Mouse (Mus musculus) yolk sac, embryonic 10.5 days (tissue): Measurements from ENCODE around the gene Gm21974.
"Not testable (repeated sequence)": the region's sequence is repeated elsewhere in the genome, so short reads cannot be mapped to it uniquely, and the experiment has no call there.

ENCODE experiments used
- DNase-seq: peaks from one replicate; pipeline ENCODE4 v3.0.0-alpha.2; 2017; ENCODE audit warnings: low spot score

Gm21974 gene

DNA sequence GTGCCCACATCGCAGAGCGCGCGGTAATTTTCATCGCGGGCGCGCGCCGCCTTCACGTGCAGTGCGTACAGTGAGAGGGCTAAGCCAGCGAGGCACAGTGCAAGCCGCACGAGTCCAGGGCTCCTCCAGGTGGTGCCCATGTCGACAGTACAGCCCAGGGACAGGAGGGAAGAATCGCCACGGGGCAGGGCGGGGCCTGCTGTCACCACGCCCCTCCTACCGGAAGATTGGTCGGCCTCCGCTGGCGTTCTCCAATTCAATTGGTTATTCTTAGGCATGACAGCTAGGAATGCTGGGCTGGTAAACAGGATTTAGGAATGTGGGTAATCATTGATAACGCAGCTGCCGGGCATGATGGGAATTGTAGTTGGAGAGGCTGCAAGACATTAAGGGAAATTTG is at the start of gene Gm21974, which contains the start of gene Vkorc1:
TSS of gene Gm21974 (minus strand) at position 13 of the 400 bp plus-strand sequence.
TSS of gene Vkorc1 (minus strand) at position 176 of the 400 bp plus-strand sequence.
- DNase-seq: peak; percentile 97

DNA sequence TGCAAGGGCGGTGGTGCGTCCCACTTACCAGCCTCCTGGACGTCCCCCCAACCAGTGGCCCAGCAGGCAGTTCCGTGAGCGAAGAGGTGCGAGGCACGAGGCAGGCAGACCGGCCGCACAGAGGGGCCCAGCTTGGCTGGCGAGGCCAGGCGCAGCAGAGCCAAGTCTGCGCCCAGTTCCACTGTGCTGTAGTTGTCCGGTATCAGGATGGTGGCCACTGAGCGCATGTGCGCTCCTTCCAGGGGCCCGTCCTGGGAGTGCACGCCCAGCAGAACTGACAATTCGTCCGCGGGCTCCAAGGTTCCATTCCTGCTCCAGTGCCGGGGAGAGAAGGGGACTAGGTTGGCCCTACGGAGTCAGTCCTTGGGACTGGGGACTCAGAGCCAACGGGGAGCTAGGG is 49.4 kb upstream of the Gm21974 start:
- no peak for DNase-seq

DNA sequence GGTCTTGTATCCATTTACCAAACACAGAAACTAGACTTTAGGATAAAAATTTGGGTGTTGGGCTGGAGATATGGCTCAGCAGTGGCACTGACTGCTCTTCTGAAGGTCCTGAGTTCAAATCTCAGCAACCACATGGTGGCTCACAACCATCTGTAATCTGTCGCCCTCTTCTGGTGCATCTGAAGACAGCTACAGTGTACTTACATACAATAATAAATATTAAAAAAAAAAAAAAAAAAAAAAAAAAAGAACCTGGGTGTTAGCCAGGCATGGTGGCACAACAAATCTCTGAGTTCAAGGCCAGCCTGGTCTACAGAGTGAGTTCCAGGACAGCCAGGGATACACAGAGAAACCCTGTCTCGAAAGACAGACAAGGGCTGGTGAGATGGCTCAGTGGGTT is 46.8 kb upstream of the Gm21974 start:
- DNase-seq: not testable (repeated sequence)

DNA sequence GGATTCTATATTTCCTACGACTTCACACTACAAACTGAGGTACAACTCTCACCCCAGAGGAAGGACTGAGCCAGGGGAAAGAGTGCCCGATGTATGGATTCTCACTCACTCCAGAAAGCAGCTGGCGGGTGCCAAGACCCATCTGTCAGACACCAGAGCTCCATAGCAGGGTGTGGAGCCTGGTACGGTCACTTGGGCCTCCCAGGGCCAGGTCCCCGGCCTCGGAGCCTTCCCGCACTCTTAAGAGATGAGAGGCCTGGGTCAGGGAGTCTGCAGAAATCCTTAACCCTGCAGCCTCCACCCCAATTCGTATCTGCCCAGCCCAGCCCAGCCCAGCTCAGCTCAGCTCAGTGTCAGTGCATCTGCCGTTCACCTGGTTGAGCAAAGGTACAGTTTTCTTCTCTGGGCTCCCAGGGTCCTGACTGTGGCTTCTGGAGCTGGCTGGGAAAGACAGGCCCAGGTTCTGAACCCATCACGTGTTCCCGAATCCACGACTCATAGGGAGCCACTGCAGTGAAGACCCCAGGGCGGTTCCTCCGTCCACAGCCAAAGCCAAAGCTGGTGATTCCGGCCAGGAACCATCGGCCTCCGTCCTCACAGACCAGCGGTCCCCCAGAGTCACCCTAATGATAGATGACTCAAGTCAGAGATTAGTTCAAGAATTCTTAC is 41.1 kb upstream of the Gm21974 start:
- no peak for DNase-seq

DNA sequence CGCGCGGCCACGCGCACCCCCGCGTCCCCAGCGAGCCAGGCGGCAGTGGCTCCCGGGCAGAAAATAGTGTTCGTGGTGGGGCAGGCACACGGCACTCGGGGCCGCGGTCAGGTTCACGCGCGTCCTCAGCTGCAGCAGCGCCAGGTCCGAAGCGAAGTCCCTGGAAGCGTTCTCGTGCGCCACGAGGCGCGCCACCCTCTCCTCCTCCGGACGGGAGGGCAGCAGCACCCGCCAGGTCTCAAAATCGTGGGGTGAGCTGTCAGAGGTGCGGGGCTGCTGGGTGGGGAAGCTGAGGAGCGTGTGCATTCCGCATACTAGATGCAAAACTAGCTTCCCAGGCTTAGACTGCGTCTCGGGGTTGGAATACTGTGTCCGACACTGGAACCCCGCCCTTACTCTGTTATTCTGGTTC is 40.5 kb upstream of the Gm21974 start:
- DNase-seq: no peak

DNA sequence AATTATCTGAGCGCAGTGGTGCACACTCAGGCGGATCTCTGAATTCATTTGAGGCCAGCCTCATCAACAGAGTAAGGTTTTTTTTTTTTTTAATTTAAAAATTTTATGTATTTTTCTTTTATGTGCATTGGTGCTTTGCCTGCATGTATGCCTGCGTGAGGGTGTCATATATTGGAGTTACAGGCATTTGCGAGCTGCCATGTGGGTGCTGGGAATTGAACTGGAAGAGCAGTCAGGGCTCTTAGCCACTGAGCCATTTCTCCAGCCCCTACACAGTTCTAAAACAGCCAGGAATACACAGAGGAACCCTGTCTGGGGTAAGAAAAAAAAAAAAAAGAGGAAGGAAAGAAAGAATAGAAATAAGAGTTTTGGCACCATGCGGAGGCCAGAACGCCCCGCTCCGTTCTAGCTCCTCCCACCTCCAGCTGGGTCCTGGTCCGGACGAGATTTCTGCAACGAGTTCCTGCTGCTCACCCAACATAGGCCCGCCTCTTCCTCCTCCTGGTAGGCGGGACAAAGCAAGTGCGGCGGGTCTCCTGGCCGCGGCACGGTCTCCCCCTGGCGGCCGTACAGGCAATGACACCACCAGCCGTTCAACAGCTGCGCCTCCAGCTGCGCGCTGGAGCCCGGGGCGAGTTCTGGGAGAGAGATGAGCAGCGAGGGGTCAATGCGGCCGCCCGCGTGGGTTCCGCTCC is 39.9 kb upstream of the Gm21974 start:
- peak; percentile 94 for DNase-seq

DNA sequence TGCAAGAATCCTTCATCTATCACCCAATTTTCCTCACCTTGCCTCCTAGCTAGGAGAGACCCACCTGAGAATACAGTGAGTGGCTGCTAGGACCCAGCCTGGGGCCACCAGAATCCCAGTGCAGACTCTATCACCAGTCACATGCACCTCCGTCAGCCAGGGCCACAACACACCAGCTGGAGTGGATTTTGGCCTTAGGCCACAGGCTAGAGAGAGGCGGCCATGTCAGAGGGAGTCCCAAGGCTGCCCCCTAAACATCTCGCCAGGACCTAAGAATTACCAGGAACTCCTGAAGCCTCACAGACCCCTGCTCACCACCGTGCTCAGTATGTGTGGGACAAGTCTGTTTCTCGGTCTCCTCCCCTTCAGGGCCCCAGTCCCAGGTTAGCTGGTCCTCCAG is 38.8 kb upstream of the Gm21974 start:
- DNase-seq: no peak

DNA sequence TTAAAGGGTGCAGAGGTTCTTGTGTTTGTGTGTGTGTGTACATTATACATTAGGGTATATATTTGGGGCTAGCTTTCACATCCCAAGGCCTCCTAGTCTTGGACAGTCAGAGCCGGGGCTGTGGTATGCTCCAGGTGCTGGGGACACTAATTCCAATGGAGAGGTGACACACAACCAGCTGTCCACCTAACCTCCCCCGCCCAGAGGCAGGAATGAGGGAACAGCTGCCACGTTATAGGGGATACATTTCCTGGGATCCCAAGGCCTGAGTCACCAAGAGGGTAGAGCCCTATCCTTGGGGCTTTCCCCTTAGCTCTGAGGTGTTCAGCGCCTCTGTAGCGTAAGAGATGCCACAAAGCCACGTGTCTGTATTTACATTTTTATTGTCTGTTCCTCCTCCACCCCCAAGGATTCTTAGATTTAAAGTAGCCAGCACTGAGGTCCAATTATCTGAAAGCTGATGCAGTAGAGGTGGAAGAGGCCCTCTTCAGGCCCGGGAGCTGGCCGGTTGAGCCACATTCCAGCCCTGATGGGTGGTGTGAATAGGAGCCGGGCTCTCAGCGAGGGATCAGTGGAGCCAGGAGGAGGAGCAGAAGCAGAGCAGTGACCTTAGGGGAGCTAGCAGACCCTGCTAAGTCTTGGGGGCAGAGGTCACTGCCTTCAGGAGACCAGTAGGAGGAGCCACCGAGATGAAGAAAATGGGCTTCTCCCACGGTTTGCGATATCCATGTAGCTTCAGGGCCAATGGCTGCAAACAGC is 37.2 kb upstream of the Gm21974 start:
- DNase-seq: peak; percentile 87

DNA sequence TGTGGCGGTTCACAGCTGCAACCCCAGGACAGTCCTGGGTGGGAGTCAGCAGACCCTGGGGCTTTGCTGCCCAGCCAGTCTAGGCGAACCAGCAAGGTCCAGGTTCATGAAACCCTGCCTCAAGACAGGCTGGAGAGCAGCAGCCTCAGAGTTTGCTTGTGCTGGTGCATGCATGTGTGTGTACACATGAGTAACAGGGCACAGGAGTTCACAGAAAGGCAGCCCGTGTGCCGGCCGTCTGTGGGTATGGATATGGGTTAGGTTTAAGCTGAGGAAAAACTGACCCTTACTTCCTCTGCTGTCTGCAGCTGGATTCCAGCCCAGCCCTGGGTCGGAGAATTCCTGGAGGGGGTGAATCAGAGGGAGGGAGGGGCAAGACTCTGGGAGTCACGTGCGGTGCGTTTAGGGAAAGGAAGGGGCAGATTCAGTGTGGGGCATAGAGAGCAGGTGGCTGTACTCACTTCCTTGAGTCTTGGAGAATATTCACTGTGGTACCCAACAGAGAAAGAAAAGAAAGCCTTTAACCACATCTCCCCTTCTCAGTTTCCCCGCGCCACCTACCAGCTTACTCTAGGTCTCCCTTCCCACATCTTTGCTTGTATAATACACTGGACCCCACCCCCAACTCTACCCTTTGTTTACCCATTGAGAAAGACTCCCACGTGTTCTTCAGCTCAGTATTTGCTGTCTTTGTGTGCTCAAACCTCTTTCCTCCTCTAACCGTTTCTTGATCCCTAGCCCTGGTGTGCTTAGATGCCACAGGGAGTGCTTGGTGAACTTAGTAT is 36.3 kb upstream of the Gm21974 start:
- DNase-seq: peak; percentile 88

DNA sequence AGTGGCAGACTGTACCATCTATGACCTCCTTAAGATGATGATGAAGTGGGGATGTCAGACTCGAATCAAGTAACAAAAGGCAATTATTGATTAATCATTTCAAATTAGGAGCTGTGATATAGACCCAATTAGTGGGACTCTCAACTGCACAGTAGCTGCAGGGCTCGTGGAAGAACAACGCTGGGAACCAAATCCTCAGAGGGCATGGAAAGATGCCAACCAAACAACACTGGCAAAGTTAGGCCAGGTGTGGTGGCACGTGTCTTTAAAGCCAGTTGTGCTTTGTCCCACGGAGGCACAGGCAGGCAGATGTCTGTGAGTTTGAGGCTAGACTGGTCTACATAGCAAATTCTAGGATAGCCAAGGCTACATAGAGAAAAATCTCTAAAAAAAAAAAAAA is 35.4 kb upstream of the Gm21974 start:
- no peak for DNase-seq

DNA sequence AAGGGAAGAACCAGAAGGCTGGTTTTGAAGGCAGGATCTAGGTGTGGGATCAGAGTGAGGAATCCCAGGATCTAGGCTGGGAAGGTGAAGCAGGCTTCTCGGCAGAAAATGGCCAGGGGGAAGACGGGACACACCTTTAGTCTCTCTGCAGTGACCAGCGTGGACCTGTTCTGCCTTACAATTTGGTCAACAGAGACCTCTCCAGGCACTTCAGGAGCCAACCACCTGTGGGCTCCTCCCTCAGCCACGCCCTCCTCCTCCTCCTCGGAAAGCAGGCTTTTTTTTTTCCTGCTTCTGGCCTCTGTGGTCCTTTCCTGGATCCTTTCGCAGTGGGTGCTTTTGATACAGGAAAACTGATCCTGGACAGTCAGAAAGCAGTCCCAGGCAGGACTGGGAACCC is 34.7 kb upstream of the Gm21974 start, which contains the start of gene Prss8:
TSS of gene Prss8 (minus strand) at position 182 of the 400 bp plus-strand sequence.
- peak; percentile 85 for DNase-seq

DNA sequence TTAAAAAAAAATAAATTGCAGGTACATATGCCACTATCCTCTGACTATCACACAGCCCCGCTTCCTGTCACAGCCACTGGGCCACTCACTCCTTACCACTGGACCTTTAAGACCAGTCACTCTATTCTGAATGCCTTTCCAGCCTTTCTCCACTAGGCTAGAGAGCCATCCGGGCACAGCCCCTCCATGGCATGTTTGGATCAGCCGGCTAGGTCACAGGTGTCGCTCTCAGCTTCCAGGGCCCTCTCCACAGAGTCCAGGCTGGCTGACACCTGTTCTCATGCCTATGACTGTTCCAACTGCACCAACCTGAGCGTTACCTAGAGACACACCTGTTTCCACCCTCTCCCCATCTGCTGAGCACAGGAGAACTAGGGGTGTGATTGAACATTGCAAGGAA is 33.3 kb upstream of the Gm21974 start:
- DNase-seq: no peak

DNA sequence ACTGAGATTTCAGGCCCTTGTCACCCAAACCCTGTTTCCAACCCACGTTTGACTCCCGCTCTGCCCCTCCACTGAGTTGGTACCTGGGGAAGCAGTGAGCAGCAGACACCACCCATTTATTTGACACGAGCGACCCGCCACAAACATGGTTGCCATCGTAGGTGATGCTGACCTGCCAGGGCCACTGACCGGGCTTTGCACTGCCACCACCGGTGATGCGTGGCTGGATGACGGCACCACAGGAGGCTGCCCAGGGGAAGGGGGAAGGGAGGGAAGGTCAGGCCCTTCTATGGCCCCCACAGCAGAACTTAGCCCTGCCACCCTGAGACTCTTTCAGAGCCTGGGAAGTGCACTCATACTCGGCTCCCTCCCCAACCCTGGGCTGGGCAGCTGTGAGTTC is 32.5 kb upstream of the Gm21974 start:
- no peak for DNase-seq

DNA sequence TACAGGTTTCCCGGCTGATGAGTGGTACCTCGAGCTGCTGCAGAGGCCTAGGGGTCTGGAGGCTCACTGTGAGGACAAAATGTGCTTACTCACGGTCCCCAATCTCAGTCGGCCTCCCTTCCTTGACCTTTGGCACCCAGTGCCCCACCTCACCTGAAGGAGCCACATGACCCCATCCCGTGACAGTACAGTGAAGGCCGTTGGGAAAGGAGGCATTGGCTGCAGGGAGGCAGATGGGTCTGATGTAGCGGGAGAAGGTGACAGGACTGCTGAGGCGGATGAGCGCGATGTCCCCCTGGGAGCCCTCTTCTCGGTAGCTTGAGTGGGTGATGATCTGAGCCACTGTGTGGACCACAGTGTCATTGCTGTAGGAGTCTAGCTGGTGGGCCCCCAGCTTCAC is 31.6 kb upstream of the Gm21974 start:
- DNase-seq: peak; percentile 85

DNA sequence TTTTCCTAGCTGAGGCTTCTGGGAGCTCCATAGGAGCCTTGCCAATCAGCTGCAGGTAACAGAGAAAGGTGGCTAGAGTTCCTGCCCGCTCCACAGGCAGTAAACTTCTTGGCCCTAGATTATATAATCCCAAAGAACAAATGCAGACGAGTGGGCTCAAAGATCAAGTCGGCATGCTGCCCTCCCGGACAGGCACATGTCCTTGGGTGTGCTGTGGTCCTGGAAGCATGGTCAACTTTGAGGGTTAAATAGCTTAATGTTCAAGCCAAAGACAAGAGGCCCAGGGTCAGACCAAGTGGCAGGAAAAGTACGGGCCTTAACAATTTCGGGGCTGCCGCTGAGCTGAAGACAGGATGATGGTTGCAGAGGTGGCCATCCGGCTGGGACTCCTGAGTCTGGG is 30.8 kb upstream of the Gm21974 start:
- no peak for DNase-seq

DNA sequence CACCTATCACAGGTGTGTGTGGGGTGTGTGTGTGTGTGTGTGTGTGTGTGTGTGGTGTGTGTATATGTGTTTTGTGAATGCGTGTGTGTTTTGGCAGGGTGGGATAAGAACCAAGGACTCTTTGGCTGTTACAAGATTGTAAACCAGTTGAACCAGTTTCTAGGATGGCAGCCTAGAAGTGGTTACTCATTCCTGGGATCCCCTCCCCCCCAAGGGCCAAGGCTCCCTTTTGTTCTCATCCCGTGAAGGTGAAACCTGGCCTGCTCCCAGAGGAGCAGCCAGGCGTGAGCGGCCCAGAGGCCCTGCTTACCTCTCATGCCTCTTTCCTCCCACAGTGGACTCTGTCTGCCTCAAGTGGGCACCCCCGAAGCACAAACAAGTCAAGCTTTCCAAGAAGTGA is 30.0 kb upstream of the Gm21974 start:
- DNase-seq: no peak

DNA sequence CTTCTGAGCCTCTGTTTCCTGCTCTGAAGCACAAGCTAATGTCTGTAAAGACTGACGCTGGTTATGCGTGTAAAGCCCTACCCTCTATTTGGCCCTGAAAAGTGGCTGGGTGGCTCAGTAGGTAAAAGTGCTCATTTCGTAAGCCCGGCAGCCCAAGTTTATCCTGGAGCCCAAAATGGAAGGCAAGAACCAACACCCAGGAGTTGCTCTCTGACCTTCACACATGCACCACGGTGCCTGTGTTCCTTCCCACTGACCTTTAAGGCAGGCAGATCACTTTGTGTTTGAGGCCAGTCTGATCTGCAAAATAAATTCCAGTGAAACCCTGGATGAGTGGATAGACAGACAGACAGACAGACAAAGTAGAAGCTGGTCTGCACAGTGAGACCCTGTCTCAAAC is 28.5 kb upstream of the Gm21974 start:
- no peak for DNase-seq

DNA sequence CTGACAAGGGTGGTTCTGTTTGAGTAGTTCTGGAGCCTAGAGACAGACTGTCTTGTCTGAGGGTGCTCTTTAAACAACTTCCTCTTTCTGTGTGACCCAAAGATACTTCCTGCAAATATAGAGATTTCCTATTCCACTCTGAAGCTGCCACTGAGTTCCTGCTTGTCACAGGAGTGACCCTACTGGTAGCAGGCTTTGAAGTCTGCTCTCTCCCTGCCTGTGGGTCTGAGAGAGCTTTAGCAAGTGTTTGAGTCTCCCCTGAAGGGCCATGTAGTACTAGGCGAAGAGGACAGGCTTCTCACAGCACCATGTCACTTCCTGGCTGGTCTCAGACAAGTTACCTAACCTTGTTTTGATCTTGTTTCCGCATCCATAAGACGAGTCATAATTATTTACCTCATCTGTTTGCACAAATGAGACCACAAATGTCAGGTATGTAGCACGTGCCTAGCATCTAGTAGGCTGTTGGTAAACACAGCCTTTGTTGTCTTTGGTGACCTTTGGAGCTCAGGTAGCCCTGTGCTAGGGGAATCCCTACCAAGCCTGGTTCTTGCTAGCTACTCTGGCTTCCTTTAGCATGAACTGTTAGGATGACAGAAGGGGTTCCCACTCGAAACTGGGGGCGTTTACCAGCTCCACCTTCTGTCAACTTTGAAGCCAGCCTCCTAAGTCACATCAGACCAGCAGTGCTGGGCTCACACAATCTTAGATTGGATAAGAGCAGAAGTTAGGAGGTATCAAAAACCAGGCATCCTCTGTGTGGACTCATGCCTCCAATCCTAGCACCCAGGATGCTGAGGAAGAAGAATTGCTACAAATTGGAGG is 27.4 kb upstream of the Gm21974 start:
- peak; percentile 45 for DNase-seq

DNA sequence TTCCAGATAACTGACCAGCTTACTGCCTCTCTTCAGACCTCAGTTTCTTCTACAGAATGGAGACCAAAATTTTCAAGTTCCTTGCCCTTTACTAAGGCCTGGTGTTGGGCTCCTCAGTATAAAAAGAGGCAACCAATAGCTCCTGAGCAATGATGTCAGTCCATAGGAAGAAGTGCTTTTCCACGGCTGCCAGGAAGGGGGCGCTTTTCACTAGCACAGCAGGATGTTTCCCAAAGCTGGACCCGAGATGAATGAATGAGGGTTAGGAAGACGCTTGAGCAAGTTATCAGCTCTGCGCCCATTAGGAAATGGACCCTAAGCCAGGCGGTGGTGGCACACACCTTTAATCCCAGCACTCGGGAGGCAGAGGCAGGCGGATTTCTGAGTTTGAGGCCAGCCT is 26.3 kb upstream of the Gm21974 start:
- DNase-seq: no peak

DNA sequence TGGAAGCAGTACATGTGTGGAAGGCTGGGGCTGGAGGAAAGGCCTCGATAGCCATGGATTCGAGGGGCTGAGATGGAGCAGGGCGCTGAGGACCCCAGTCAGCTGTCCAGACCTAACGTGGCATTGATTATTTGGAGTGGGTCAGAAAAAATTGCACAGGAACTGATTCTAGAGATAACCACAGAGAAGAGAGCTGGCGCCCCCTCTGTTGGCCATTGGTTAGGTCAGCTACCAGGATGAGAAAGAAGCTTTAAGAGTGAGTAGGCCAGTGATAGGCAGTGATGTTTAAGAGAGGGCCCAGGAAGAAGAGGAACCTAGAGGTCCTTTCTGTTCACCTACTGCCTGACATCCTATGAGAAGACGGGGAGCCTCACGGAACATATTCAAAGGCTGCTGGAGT is 24.0 kb upstream of the Gm21974 start:
- DNase-seq: no peak

DNA sequence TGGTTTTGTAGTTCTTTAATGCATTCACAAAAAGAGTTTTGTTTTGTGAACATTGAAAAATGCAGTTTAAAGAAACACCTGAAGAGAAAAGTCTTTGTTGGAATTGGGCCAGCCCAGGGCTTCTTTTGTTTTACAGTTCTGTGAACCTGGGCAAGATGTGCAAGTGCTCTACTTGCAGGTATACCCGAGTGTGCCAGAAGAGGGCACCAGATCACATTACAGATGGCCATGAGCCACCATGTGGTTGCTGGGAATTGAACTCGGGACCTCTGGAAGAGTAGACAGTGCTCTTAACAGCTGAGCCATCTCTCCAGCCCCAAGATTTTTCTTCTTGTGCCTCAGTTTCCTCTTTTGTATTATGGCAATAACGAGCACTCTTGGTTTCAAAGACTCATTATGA is 22.9 kb upstream of the Gm21974 start:
- no peak for DNase-seq
